8 mouse cellular contexts compared by ENCODE assay signal in genomic region chr14:31428211-31429003, GRCm38 (mm10). TPM values are rescaled to one million over a fixed set of nuclear protein-coding genes. Genes with fewer than 3 reads are reported as not detected.
DNase-seq lines count a peak whose midpoint lies in the region; ATAC-seq lines count a peak whose summit lies in the region.

No protein-coding gene starts in this region.

- peak overlapping the region; percentile 38 for H3K4me2 ChIP-seq in intestine, embryonic 15.5 days (replicated peaks)

- H3K27ac ChIP-seq in intestine, embryonic 15.5 days = peak overlapping the region; percentile 71

- no peaks in the 10 kb centered on the region for H3K9me3 ChIP-seq in intestine, embryonic 15.5 days

- peak; percentile 67 for ATAC-seq in frontal cortex, adult (ENCODE audit: low TSS enrichment)
- peak; percentile 73 for ATAC-seq in intestine, embryonic 15.5 days

- H3K9ac ChIP-seq in intestine, embryonic 15.5 days = no peak overlapping the region

- DNase-seq in 3T3-L1 (ENCODE audit: low read depth, low spot score) (peak; percentile 40), NIH3T3 (ENCODE audit: low read depth) (peak; percentile 38)
- DNase-seq in layer of hippocampus, postnatal 36 days = peak; percentile 75 to 77
- peak; percentile 88 to 90 for DNase-seq in right cerebral cortex, adult 2 months (ENCODE audit: low spot score in 2 of 2)
- no peak for DNase-seq in spleen, adult 12 weeks (ENCODE audit: low spot score)
- no peak for DNase-seq in urinary bladder, adult 18-20 months (ENCODE audit: low spot score in 2 of 2)

- H3K36me3 ChIP-seq in intestine, embryonic 15.5 days = no peaks in the 10 kb centered on the region

- WGBS in intestine, embryonic 15.5 days = 33% methylated on average over 15 of the region's 15 CpGs

- H3K4me1 ChIP-seq in intestine, embryonic 15.5 days (replicated peaks) = peaks cover 28% of the 10 kb centered on the region

- no peak overlapping the region for H3K4me3 ChIP-seq in intestine, embryonic 15.5 days (replicated peaks)

- no peaks in the 10 kb centered on the region for H3K27me3 ChIP-seq in intestine, embryonic 15.5 days (replicated peaks)

RNA-seq across cellular contexts. Expression of gene Sh3bp5, which starts 7.5 kb away (rescaled TPM):
- 18.1 and 20.6 TPM in 2 replicates for polyA plus RNA-seq in intestine, embryonic 15.5 days (2015; fragmentation: Nextera tagmentation; extraction: Ambion mirVana)
- 100 to 1,000 TPM; 157 to 168 TPM for total RNA-seq in layer of hippocampus, postnatal 36 days (2021)

Comparison
In these comparisons a context has a peak if more than half of its experiments do, and no peak if none do; other contexts are left out.
1. DNase-seq: peak in 3T3-L1 (single experiment), NIH3T3 (single experiment), layer of hippocampus, postnatal 36 days (2 of 2) and right cerebral cortex, adult 2 months (2 of 2); none in spleen, adult 12 weeks (single experiment) and urinary bladder, adult 18-20 months (0 of 2).